Mouse (Mus musculus): ENCODE measurements at regions not wholly inside any gene's neighbourhood (a gene's known extent, or its start where the extent isn't known, plus 50 kb on each side); places are given as distances from the start of the nearest gene placed in this dataset.

- no peak for TF ChIP-seq CTCF (IDR thresholded peaks at IDR 0.05; ENCODE audit: borderline replicate concordance, insufficient read depth, low read length)
- no peak for TF ChIP-seq POLR2A (IDR thresholded peaks at IDR 0.05; ENCODE audit: low read depth, low read length)
These were observed 60.7 kb upstream of the Med4 start for GRCm38 (mm10) chr14:73449111-73449510.

Measured in embryonic fibroblast, embryonic 13.5 days (primary cell).